Mouse (Mus musculus): ENCODE data around the gene Adat1.

The Adat1 gene

DNA sequence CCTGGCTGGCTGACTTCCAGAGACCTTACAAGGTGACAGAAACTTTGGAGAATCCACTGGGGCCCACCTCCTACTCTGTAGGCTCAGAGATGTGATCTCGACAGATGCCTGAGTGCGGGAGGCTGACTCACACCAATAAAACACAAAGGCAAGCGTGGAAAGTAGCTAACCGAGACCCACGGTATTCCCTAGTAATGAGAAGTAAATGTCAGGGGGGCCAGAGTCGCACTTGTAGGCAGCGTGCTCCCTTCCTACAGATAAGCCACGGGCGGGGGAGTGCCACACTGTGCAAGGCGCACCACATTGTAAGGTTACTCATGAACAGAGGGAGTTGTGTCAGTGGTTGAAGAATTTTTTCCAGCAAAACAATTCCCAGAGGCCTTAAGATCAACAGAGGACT, 7.6 kb downstream of the Adat1 start:
- peaks cover 97% of the 10 kb centered on the region for H3K36me3 ChIP-seq (ENCODE audit: insufficient read depth, low read length)
- H3K9me3 ChIP-seq (ENCODE audit: low read length): no peaks in the 10 kb centered on the region
- H3K4me1 ChIP-seq (replicated peaks; ENCODE audit: low read depth, low read length): peaks cover 36% of the 10 kb centered on the region
- no peak overlapping the region for H3K4me3 ChIP-seq (replicated peaks; ENCODE audit: low read length)
- H3K27me3 ChIP-seq (ENCODE audit: insufficient read depth, low read length): no peaks in the 10 kb centered on the region
- no peak for TF ChIP-seq NANOG (IDR thresholded peaks at IDR 0.05; ENCODE audit: borderline replicate concordance, low read length)

DNA sequence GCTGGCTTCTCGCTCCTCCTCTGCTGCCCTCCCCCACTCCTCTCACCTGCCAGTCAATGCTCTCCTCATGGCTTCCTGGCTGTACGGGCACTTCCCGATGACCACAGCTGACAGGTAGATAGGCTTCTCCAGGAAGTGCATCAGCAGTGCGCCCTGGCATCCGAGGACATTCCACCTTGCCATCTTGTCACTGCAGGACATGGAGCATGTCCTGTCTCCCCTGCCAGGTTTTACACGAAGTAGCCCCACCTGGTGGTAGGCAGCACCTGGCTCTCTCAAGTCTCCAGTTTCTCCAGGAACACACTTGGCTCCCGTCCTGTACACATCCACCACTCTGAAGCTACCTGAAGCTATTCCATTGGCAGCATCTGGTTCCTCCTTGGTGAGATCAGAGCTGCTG, 10.0 kb downstream of the Adat1 start:
- no peak overlapping the region for H3K4me3 ChIP-seq (replicated peaks; ENCODE audit: low read length)
- H3K36me3 ChIP-seq (ENCODE audit: insufficient read depth, low read length): peaks cover 95% of the 10 kb centered on the region
- peaks cover 40% of the 10 kb centered on the region for H3K4me1 ChIP-seq (replicated peaks; ENCODE audit: low read depth, low read length)
- peak; percentile 58 for TF ChIP-seq CTCF (conservative IDR thresholded peaks at IDR 0.05; ENCODE audit: low read length)
- TF ChIP-seq POU5F1 (IDR thresholded peaks at IDR 0.05; ENCODE audit: borderline replicate concordance, low read length): no peak
- no peaks in the 10 kb centered on the region for H3K9me3 ChIP-seq (ENCODE audit: low read length)
- no peaks in the 10 kb centered on the region for H3K27me3 ChIP-seq (ENCODE audit: insufficient read depth, low read length)

DNA sequence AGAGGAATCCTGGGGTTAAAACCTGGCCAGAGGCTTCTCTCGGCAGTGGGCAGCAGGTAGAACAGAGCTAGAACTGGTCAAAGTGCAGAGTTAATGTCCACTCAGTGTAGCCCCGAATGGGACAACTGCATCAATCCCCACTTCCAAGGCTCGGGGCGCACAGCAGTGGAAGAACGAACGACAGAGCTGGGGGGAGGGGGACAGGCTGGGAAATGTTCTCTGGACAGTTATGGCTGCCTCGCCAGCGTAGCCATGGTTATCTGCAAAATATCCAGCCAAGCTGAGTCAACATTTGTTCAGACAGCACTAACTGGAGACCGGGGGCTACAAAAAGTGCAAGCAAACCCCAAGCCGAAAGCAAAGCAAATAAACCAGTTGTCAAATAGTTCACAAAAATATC, 14.0 kb downstream of the Adat1 start:
- Histone ChIP-seq H3K27me3 (ENCODE audit: insufficient read depth, low read length) (no peaks in the 10 kb centered on the region), H3K36me3 (ENCODE audit: insufficient read depth, low read length) (peaks cover 97% of the 10 kb centered on the region), H3K4me1 (replicated peaks; ENCODE audit: low read depth, low read length) (peaks cover 41% of the 10 kb centered on the region), H3K9me3 (ENCODE audit: low read length) (peaks cover 15% of the 10 kb centered on the region), H3K4me3 (replicated peaks; ENCODE audit: low read length) (no peak overlapping the region)
- TF ChIP-seq CTCF (conservative IDR thresholded peaks at IDR 0.05; ENCODE audit: low read length) (no peak), NANOG (IDR thresholded peaks at IDR 0.05; ENCODE audit: borderline replicate concordance, low read length) (no peak), POU5F1 (IDR thresholded peaks at IDR 0.05; ENCODE audit: borderline replicate concordance, low read length) (no peak)

DNA sequence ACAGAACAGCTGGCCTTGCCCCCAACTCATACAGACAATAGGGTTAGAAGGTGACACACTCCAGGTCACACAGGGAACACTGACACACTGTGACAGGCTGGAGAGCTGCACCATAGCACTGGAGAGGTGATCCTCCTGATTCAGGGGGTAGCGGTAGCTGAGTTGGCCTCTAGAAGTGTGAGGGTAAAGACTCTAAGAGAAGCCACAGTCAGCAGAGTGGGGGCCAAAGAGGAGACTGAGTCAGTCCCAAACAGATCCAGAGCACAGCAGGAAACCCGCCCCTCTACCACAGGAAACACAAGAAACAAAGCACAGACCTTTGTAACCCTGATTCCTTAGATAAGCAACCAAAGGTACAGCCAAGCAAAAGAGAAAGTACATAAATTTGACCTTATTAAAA, 15.8 kb downstream of the Adat1 start:
- peaks cover 28% of the 10 kb centered on the region for H3K4me1 ChIP-seq (replicated peaks; ENCODE audit: low read depth, low read length)
- H3K27me3 ChIP-seq (ENCODE audit: insufficient read depth, low read length): no peaks in the 10 kb centered on the region
- H3K4me3 ChIP-seq (replicated peaks; ENCODE audit: low read length): no peak overlapping the region
- H3K9me3 ChIP-seq (ENCODE audit: low read length): peaks cover 16% of the 10 kb centered on the region
- no peak for TF ChIP-seq NANOG (IDR thresholded peaks at IDR 0.05; ENCODE audit: borderline replicate concordance, low read length)
- TF ChIP-seq CTCF (conservative IDR thresholded peaks at IDR 0.05; ENCODE audit: low read length): no peak
- no peak for TF ChIP-seq POU5F1 (IDR thresholded peaks at IDR 0.05; ENCODE audit: borderline replicate concordance, low read length)
- peaks cover 95% of the 10 kb centered on the region for H3K36me3 ChIP-seq (ENCODE audit: insufficient read depth, low read length)

DNA sequence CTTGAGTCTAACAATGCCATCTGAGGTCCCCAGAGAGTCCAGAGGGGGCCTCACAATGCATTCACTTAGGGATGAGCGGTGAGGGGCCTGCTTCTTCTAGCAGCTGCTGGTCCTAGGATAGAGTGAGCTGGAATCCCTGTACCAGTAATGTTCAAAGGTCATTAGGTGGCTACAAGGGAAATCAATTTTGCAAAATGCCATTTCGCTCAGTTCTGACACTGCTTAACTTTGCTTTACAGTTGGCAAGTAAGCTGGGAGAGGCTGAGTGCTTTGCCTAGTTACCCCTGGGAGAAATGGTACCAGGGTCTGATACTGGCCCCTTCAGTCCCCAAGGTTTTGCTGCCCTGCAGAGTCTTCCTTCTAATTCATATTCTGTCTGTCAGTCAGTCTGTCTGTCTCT, 16.4 kb downstream of the Adat1 start:
- H3K4me1 ChIP-seq (replicated peaks; ENCODE audit: low read depth, low read length): peaks cover 28% of the 10 kb centered on the region
- H3K27me3 ChIP-seq (ENCODE audit: insufficient read depth, low read length): no peaks in the 10 kb centered on the region
- H3K4me3 ChIP-seq (replicated peaks; ENCODE audit: low read length): no peak overlapping the region
- H3K36me3 ChIP-seq (ENCODE audit: insufficient read depth, low read length): peaks cover 96% of the 10 kb centered on the region
- peaks cover 16% of the 10 kb centered on the region for H3K9me3 ChIP-seq (ENCODE audit: low read length)
- TF ChIP-seq POU5F1 (IDR thresholded peaks at IDR 0.05; ENCODE audit: borderline replicate concordance, low read length) (no peak), CTCF (conservative IDR thresholded peaks at IDR 0.05; ENCODE audit: low read length) (no peak), NANOG (IDR thresholded peaks at IDR 0.05; ENCODE audit: borderline replicate concordance, low read length) (no peak)

DNA sequence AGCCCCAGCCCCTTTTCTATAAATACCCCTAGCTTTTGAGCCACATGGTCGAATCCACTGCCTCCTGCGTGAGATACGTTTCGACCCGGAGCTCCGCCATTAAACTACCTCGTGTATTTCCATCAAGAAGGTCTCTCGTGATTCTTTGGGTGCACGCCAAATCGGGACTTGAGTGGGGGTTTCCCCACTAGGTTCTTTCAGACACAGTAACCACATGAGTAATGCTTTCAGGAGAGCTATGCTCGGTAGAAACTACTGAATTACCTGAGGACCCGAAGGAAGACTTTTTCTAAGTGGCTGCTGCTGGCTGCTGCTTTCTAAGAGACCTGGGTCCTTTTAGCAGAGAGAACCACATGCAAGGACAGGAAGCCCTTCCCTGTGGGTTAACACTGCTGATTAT, 18.0 kb downstream of the Adat1 start:
- TF ChIP-seq NANOG (IDR thresholded peaks at IDR 0.05; ENCODE audit: borderline replicate concordance, low read length) (no peak), POU5F1 (IDR thresholded peaks at IDR 0.05; ENCODE audit: borderline replicate concordance, low read length) (no peak), CTCF (conservative IDR thresholded peaks at IDR 0.05; ENCODE audit: low read length) (no peak)

DNA sequence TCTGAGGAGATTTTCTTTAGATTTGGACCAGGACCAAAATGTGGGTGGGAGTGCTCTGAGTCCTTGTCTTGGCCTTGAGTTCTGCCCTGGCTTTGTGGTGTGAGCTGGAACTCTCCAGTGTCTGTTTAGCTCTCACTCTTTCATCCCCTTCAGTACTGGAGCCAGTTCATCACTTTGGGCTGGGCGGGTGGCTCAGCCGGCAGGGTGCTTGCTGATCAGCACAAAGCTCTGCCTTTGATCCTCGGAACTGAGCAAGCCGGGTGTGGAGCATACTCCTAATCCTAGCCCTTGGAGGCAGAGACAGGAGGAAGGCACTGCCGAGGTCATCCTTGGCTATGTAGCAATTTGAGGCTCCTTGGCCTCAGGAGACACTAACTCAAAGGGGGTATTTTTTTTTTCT, 23.1 kb downstream of the Adat1 start:
- H3K9me3 ChIP-seq (ENCODE audit: low read length): peaks cover 9% of the 10 kb centered on the region
- H3K4me1 ChIP-seq (replicated peaks; ENCODE audit: low read depth, low read length): peaks cover 66% of the 10 kb centered on the region
- peaks cover 74% of the 10 kb centered on the region for H3K36me3 ChIP-seq (ENCODE audit: insufficient read depth, low read length)
- H3K4me3 ChIP-seq (replicated peaks; ENCODE audit: low read length): 0 out of 2 replicates have a peak overlapping the region, but pooled peaks have one; percentile 1
- no peaks in the 10 kb centered on the region for H3K27me3 ChIP-seq (ENCODE audit: insufficient read depth, low read length)
- TF ChIP-seq NANOG (IDR thresholded peaks at IDR 0.05; ENCODE audit: borderline replicate concordance, low read length) (no peak), CTCF (conservative IDR thresholded peaks at IDR 0.05; ENCODE audit: low read length) (no peak), POU5F1 (IDR thresholded peaks at IDR 0.05; ENCODE audit: borderline replicate concordance, low read length) (no peak)

More for the DNA sequence above, 18.0 kb downstream of the Adat1 start:
- no peak overlapping the region for H3K4me3 ChIP-seq (replicated peaks; ENCODE audit: low read length)
- peaks cover 16% of the 10 kb centered on the region for H3K9me3 ChIP-seq (ENCODE audit: low read length)
- peaks cover 43% of the 10 kb centered on the region for H3K4me1 ChIP-seq (replicated peaks; ENCODE audit: low read depth, low read length)
- H3K27me3 ChIP-seq (ENCODE audit: insufficient read depth, low read length): no peaks in the 10 kb centered on the region
- peaks cover 89% of the 10 kb centered on the region for H3K36me3 ChIP-seq (ENCODE audit: insufficient read depth, low read length)

DNA sequence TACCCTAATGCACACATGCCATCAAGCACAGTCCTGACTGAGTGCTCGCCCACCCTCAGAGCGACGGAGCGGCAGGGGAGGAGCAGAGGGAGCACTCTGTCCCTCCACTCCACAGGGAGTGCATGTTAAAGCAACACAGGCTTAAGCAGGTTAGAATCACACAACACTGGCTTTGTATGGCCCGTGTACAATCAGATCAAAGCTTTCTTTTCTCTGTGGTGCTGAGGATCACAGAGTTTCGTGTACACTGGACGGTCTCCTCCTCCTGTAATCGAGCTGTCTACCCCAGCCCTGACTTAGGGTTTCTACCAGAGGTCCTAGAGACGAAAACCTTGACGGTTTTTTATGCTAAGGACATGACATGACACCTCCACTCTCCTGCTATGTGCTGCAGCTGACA, 23.6 kb downstream of the Adat1 start:
- Histone ChIP-seq H3K27me3 (ENCODE audit: insufficient read depth, low read length) (no peaks in the 10 kb centered on the region), H3K36me3 (ENCODE audit: insufficient read depth, low read length) (peaks cover 70% of the 10 kb centered on the region), H3K4me1 (replicated peaks; ENCODE audit: low read depth, low read length) (peaks cover 70% of the 10 kb centered on the region), H3K9me3 (ENCODE audit: low read length) (peaks cover 4% of the 10 kb centered on the region), H3K4me3 (replicated peaks; ENCODE audit: low read length) (0 out of 2 replicates have a peak overlapping the region, but pooled peaks have one; percentile 1)
- no peak for TF ChIP-seq CTCF (conservative IDR thresholded peaks at IDR 0.05; ENCODE audit: low read length)
- no peak for TF ChIP-seq POU5F1 (IDR thresholded peaks at IDR 0.05; ENCODE audit: borderline replicate concordance, low read length)
- TF ChIP-seq NANOG (IDR thresholded peaks at IDR 0.05; ENCODE audit: borderline replicate concordance, low read length): no peak

DNA sequence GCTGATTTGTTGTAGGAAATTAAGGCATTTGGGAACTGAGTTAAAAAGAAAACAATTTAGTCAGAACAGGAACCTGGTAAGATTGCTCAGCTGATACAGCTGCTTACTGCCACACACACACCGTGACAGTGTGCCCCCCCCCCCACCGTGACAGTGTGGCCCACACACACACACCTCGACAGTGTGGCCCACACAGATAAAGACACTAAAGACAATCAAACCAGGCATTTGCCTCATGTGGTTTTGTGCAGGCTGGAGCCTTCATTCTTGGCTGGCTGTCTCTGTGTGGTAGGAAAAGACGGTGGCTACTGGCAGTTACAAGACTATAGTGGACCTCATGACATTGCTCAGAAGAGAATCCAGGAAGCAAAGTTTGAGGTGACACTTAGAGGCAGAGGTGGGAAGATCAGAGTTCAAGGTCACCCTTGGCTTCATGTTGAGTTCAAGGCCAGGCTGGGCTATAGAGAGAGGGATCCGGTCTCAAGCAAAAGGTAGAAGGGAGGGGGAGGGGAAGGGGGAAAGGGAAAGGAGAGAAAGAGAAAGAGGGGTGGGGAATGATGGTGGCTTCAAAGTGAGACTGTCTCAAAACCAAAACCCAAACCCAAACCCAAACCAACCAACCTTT, 24.7 kb downstream of the Adat1 start:
- H3K36me3 ChIP-seq (ENCODE audit: insufficient read depth, low read length): peaks cover 63% of the 10 kb centered on the region
- H3K4me1 ChIP-seq (replicated peaks; ENCODE audit: low read depth, low read length): peaks cover 82% of the 10 kb centered on the region
- no peak overlapping the region for H3K4me3 ChIP-seq (replicated peaks; ENCODE audit: low read length)
- no peak for TF ChIP-seq POU5F1 (IDR thresholded peaks at IDR 0.05; ENCODE audit: borderline replicate concordance, low read length)
- no peak for TF ChIP-seq NANOG (IDR thresholded peaks at IDR 0.05; ENCODE audit: borderline replicate concordance, low read length)
- no peak for TF ChIP-seq CTCF (conservative IDR thresholded peaks at IDR 0.05; ENCODE audit: low read length)
- no peaks in the 10 kb centered on the region for H3K9me3 ChIP-seq (ENCODE audit: low read length)
- H3K27me3 ChIP-seq (ENCODE audit: insufficient read depth, low read length): no peaks in the 10 kb centered on the region

Measured in E14TG2a.4 (cell line).